Mouse (Mus musculus) MEL (cell line): ENCODE results near the gene Mon1a.

ENCODE experiments used
- CTCF ChIP-seq, 3 experiments: IDR thresholded peaks in 2 of 3; conservative IDR thresholded peaks in 1 of 3; 2 replicates each; pipeline ENCODE4 v1.5.1; 2011 to 2012; ENCODE audit warnings: low read length in 3 of 3, low read depth in 2 of 3, mild to moderate bottlenecking in 2 of 3, improper control_type of control experiment in 1 of 3, inconsistent platforms in 1 of 3, mixed read lengths in 1 of 3, moderate library complexity in 1 of 3; ENCODE audit not compliant: control insufficient read depth in 1 of 3, insufficient read depth in 1 of 3, poor library complexity in 1 of 3, severe bottlenecking in 1 of 3
- EP300 ChIP-seq, 2 experiments: IDR thresholded peaks; 2 replicates each; pipeline ENCODE4 v1.6.1; 2011; ENCODE audit warnings: improper control_type of control experiment in 2 of 2, low read length in 2 of 2, low read depth in 1 of 2, mild to moderate bottlenecking in 1 of 2
- GABPA ChIP-seq: IDR thresholded peaks from 2 replicates; pipeline ENCODE4 v1.6.1; 2012; ENCODE audit warnings: low read depth, mild to moderate bottlenecking, inconsistent platforms, low read length, improper control_type of control experiment, moderate library complexity
- MAFK ChIP-seq: IDR thresholded peaks from 2 replicates; pipeline ENCODE4 v1.6.1; 2011; ENCODE audit warnings: low read depth, mild to moderate bottlenecking, low read length, improper control_type of control experiment, borderline replicate concordance
- MAX ChIP-seq: IDR thresholded peaks from 2 replicates; pipeline ENCODE4 v1.6.1; 2011; ENCODE audit warnings: low read length, improper control_type of control experiment
- MYC ChIP-seq: IDR thresholded peaks from 2 replicates; pipeline ENCODE4 v1.6.1; 2011; ENCODE audit warnings: low read depth, mild to moderate bottlenecking, low read length, improper control_type of control experiment, moderate library complexity
- POLR2A ChIP-seq, 2 experiments: IDR thresholded peaks; 2 replicates each; pipeline ENCODE4 v1.6.1; 2011 to 2012; ENCODE audit warnings: low read length in 2 of 2, mild to moderate bottlenecking in 2 of 2, control low read depth in 1 of 2, improper control_type of control experiment in 1 of 2, low read depth in 1 of 2, moderate library complexity in 1 of 2; ENCODE audit not compliant: control insufficient read depth in 1 of 2, insufficient read depth in 1 of 2, poor library complexity in 1 of 2
- SMC3 ChIP-seq: IDR thresholded peaks from 2 replicates; pipeline ENCODE4 v1.6.1; 2011; ENCODE audit warnings: low read depth, low read length, improper control_type of control experiment
- TAL1 ChIP-seq: IDR thresholded peaks from 2 replicates; pipeline ENCODE4 v1.6.1; 2012; ENCODE audit warnings: mild to moderate bottlenecking, inconsistent platforms, low read length, moderate library complexity, mixed read lengths
- TBP ChIP-seq: IDR thresholded peaks from 2 replicates; pipeline ENCODE4 v1.8.0; 2011; ENCODE audit warnings: low read depth, low read length, improper control_type of control experiment

DNA sequence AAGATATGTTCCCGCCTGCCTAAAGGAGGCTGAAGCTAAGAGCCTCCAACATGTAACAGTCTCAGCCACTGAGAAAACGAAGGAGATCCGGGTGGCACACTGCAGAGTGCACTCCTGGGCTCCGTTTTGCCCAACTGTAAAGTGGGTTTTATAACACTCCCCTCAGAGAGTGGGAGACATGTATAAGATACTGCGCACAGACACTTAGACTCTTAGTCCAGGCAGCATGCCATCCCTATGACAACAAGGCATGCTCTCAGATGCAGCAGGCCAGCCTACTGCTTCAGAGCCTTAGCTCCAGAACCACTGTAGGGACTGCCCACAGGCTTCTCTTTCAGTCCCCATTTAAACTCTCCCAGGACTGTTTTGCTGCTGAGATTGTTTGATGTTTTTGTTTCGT lies 30.9 kb downstream of the Mon1a start:
- TF ChIP-seq TBP (no peak), GABPA (no peak), MYC (no peak), CTCF (IDR thresholded peaks at IDR 0.05 in 2 of 3, conservative IDR thresholded peaks at IDR 0.05 in 1 of 3; ENCODE audit: control insufficient read depth in 1 of 3, insufficient read depth in 1 of 3, low read depth in 2 of 3, low read length in 3 of 3, poor library complexity in 1 of 3, severe bottlenecking in 1 of 3) (no peak), MAFK (no peak), POLR2A (IDR thresholded peaks at IDR 0.05; ENCODE audit: control insufficient read depth in 1 of 2, insufficient read depth in 1 of 2, low read depth in 1 of 2, low read length in 2 of 2, poor library complexity in 1 of 2) (no peak), TAL1 (no peak), EP300 (IDR thresholded peaks at IDR 0.05; ENCODE audit: low read depth in 1 of 2, low read length in 2 of 2) (no peak), MAX (no peak), SMC3 (no peak)
